Mouse (Mus musculus) G1E (cell line): ENCODE measurements at regions not wholly inside any gene's neighbourhood (a gene's known extent, or its start where the extent isn't known, plus 50 kb on each side); places are given as distances from the start of the nearest gene placed in this dataset.
"Not testable (repeated sequence)": the region's sequence is repeated elsewhere in the genome, so short reads cannot be mapped to it uniquely, and the experiment has no call there.

Experiments used
- ATAC-seq: 2 replicates; pipeline ENCODE4 v1.8.0; 2016; ENCODE audit warnings: mild to moderate bottlenecking; ENCODE audit not compliant: insufficient number of reproducible peaks, poor library complexity, low FRiP score, severe bottlenecking; ENCODE audit errors: extremely low read depth
- DNase-seq: peaks from one replicate; pipeline ENCODE4 v3.0.0; 2012; ENCODE audit warnings: low spot score
- H3K27me3 ChIP-seq: 2 replicates; pipeline ENCODE4 v1.6.1; 2012; ENCODE audit warnings: mild to moderate bottlenecking, low read length, inconsistent platforms; ENCODE audit not compliant: insufficient read depth
- H3K36me3 ChIP-seq: replicated peaks from 2 replicates; pipeline ENCODE3; 2012; ENCODE audit warnings: mild to moderate bottlenecking, inconsistent platforms
- H3K4me1 ChIP-seq: 2 replicates; pipeline ENCODE4 v1.6.1; 2012; ENCODE audit warnings: low read depth, low read length, inconsistent platforms, mixed read lengths; ENCODE audit not compliant: insufficient read depth
- H3K4me3 ChIP-seq: 2 replicates; pipeline ENCODE4 v1.5.1; 2012; ENCODE audit warnings: low read depth, mild to moderate bottlenecking, inconsistent platforms, low read length, moderate library complexity, mixed read lengths
- H3K9me3 ChIP-seq: replicated peaks from 2 replicates; pipeline ENCODE4 v1.6.1; 2012; ENCODE audit warnings: inconsistent platforms
- CTCF ChIP-seq: IDR thresholded peaks from 2 replicates; pipeline ENCODE4 v1.5.1; 2012; ENCODE audit warnings: low read depth, low read length, inconsistent platforms, mixed read lengths
- GATA1 ChIP-seq: IDR thresholded peaks from 2 replicates; pipeline ENCODE4 v1.6.1; 2012; ENCODE audit warnings: borderline replicate concordance, low read length, inconsistent platforms, mixed read lengths
- GATA2 ChIP-seq: IDR thresholded peaks from 2 replicates; pipeline ENCODE4 v1.6.1; 2012; ENCODE audit warnings: low read depth, low read length, inconsistent platforms, borderline replicate concordance
- POLR2AphosphoS5 ChIP-seq: IDR thresholded peaks from 2 replicates; pipeline ENCODE4 v1.6.1; 2012; ENCODE audit warnings: low read depth, low read length, inconsistent platforms; ENCODE audit not compliant: insufficient replicate concordance
- TAL1 ChIP-seq: conservative IDR thresholded peaks from 2 replicates; pipeline ENCODE4 v1.6.1; 2012; ENCODE audit warnings: low read depth, low read length, inconsistent platforms, mixed read lengths

DNA sequence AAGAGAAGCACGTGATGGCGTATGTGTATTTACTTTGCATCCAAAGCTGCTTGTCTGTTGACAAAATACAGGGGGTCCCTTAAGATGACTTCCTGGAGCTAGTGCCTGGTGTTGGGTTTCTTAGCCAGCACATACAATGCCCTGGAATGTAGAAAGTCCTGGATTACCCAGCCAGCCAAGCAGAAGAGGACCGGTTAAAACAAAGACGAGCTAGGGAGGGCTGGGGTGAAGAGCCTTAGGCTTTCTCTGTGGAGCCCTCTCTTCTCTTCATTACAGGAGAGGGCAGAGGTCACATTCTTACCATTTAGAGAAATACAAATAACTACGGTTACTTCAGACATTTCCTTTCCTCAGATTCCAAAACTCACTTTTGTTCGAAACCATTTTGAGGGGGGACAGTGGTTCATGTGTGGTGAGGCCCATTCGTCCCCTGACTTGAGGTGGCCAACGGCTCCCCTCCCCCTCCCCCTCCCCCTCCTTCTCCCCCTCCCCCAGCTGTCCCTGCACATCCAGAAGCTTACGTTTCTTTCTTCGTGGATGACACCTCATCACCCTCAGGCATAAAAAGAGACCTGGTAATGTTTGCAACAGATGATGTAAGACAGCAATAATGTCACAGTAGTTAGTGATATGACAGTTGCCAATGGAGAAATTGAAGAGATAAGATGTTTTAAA is 275.8 kb upstream of the Arglu1 start:
- DNase-seq (no peak), ATAC-seq (no peak)
- no peaks in the 10 kb centered on the region for H3K9me3 ChIP-seq
- no peaks in the 10 kb centered on the region for H3K27me3 ChIP-seq
- no peak overlapping the region for H3K4me3 ChIP-seq
- TF ChIP-seq POLR2AphosphoS5 (no peak), GATA1 (no peak), CTCF (no peak), GATA2 (no peak), TAL1 (no peak)
- no peaks in the 10 kb centered on the region for H3K36me3 ChIP-seq
- no peaks in the 10 kb centered on the region for H3K4me1 ChIP-seq

DNA sequence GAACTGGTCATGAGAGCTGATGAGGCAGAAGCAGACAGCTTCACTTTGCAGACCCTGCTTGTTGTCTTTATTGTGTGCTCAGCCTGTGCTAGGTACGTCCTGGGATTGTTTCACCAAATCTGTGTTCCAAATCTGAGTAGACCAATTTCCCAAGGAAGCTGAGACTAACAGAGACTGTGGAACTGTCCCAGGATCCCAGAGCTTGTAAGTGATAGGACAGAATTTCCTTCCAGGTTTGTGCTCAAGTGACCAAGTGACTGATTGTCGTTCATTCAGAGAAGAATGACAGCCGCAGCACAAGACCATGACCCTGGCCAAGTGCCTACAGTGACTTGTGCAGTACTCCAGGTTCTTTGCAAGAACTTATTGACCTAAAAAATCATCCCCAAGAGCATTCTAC is 269.9 kb upstream of the Arglu1 start:
- ATAC-seq (no peak), DNase-seq (no peak)
- H3K27me3 ChIP-seq, result no peaks in the 10 kb centered on the region
- no peaks in the 10 kb centered on the region for H3K36me3 ChIP-seq
- no peak overlapping the region for H3K4me3 ChIP-seq
- TF ChIP-seq POLR2AphosphoS5, result no peak
- TF ChIP-seq GATA1, result no peak
- no peak for TF ChIP-seq GATA2
- TF ChIP-seq TAL1, result no peak
- no peaks in the 10 kb centered on the region for H3K9me3 ChIP-seq
- no peaks in the 10 kb centered on the region for H3K4me1 ChIP-seq

DNA sequence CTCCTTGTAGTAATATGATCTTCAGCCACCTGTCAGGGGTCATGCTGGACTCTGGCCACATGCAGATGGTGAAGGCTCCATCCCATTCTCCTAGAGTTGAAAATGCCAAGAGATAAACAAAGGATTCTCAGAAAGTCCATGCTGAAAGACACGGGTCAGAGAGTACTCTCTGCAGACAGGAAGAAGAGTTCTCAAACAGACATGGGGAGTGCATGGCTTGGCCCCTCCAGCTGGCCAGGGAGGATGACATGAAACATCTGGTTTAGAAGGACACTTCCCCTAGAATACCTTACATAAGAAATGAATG is 269.4 kb upstream of the Arglu1 start:
- H3K9me3 ChIP-seq, result no peaks in the 10 kb centered on the region
- H3K27me3 ChIP-seq, result no peaks in the 10 kb centered on the region
- ATAC-seq (no peak), DNase-seq (no peak)
- no peak overlapping the region for H3K4me3 ChIP-seq
- no peaks in the 10 kb centered on the region for H3K36me3 ChIP-seq
- no peaks in the 10 kb centered on the region for H3K4me1 ChIP-seq
- TF ChIP-seq CTCF (no peak), POLR2AphosphoS5 (no peak), GATA1 (no peak), GATA2 (no peak), TAL1 (no peak)

DNA sequence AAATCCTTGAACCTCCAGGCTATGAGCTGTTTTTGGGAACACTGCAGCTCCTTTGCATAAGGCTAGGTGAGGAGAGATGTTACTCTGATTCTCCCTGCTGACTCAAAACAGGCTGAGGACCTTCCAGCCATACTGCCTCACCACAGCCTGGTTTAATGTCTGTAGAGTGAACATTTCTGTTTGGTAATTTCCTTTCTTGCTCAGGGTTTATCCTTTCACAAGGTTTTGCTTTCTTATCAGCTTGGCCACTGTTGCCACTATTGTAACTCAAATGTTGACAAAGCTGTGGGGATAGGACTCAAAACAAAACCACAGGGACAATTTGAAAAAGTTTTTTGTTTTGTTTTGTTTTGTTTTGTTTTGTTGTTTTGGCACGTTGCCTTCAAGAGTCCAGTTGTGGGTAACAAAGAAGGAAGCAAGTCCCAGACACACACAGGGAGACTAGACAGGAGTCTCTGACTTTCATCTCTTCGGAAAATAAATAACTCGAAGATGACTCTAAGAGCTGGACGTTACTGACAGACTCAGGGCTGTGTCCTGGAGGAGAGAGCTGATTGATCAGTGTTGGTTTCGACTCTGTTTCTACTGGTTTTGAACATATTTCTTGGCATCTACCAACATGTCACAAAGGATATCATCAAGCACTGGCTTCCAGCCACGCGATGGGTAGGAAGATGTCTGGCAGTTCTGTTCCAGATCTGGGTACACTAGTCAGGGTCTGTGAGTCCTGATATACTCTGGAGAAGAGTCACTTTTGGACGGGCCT is 268.9 kb upstream of the Arglu1 start:
- no peaks in the 10 kb centered on the region for H3K4me1 ChIP-seq
- H3K4me3 ChIP-seq, result no peak overlapping the region
- no peaks in the 10 kb centered on the region for H3K9me3 ChIP-seq
- H3K27me3 ChIP-seq, result no peaks in the 10 kb centered on the region
- H3K36me3 ChIP-seq, result no peaks in the 10 kb centered on the region
- no peak for TF ChIP-seq POLR2AphosphoS5
- TF ChIP-seq GATA1, result no peak
- no peak for TF ChIP-seq TAL1
- ATAC-seq (no peak), DNase-seq (no peak)

- H3K4me1 ChIP-seq, H3K4me3 ChIP-seq, H3K27me3 ChIP-seq, ATAC-seq, H3K9me3 ChIP-seq, H3K36me3 ChIP-seq, DNase-seq: not testable (repeated sequence)
These were observed 267.8 kb upstream of the Arglu1 start for GRCm38 (mm10) chr8:8958140-8958539.

GRCm38 (mm10) chr8:8952212-8952611 is 261.9 kb upstream of the Arglu1 start:
- peaks cover 7% of the 10 kb centered on the region for H3K9me3 ChIP-seq
- no peaks in the 10 kb centered on the region for H3K4me1 ChIP-seq
- H3K4me3 ChIP-seq, result no peak overlapping the region
- no peaks in the 10 kb centered on the region for H3K36me3 ChIP-seq
- DNase-seq (no peak), ATAC-seq (no peak)
- TF ChIP-seq TAL1, result no peak
- no peak for TF ChIP-seq GATA1
- TF ChIP-seq CTCF, result no peak
- no peak for TF ChIP-seq POLR2AphosphoS5
- TF ChIP-seq GATA2, result no peak
- no peaks in the 10 kb centered on the region for H3K27me3 ChIP-seq

DNA sequence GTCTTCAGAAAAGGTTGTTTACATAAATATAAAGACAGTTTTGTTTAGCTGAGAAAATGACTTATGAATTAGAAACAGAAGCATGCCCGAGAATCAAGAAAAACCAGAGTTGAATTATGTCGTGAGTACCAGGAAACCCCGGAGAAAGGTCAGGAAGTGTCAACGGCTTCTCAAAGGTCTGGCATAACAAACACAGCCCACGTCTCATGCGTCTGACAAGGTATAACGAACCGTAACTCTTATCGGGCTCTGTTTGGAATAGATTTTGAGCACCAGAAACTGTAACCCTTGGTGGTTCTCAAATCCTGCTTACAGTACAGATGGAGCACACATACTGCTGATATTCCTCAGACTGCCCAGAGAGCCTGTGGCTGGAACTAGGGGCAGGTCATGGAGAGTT is 260.9 kb upstream of the Arglu1 start:
- TF ChIP-seq POLR2AphosphoS5 (no peak), TAL1 (no peak), GATA2 (no peak), GATA1 (no peak), CTCF (no peak)
- Histone ChIP-seq H3K4me1 (no peaks in the 10 kb centered on the region), H3K36me3 (no peaks in the 10 kb centered on the region), H3K27me3 (no peaks in the 10 kb centered on the region), H3K4me3 (no peak overlapping the region), H3K9me3 (peaks cover 7% of the 10 kb centered on the region)
- DNase-seq (no peak), ATAC-seq (no peak)
